Mouse (Mus musculus) hindbrain, postnatal 0 days (tissue): ENCODE data around the gene Adamtsl4. TPM values are rescaled to one million over a fixed set of nuclear protein-coding genes. Genes with fewer than 3 reads are reported as not detected.

ENCODE experiments used
- ATAC-seq: fragments of 200-750 bp; cut with Nextera tagmentation; 2 replicates; pipeline ENCODE4 v1.8.0; 2017; ENCODE audit warnings: mild to moderate bottlenecking, moderate TSS enrichment, moderate library complexity
- DNase-seq: peaks from one replicate; pipeline ENCODE4 v3.0.0-alpha.2; 2015; ENCODE audit warnings: low spot score
- H3K27ac ChIP-seq: fragments of 300-500 bp; sonication (generic); 2 replicates; pipeline ENCODE4 v1.5.1; 2014; ENCODE audit warnings: mild to moderate bottlenecking
- H3K27me3 ChIP-seq: fragments of 300-500 bp; sonication (generic); 2 replicates; pipeline ENCODE4 v1.6.1; 2014; ENCODE audit warnings: low read length, mixed read lengths; ENCODE audit not compliant: insufficient read depth
- H3K36me3 ChIP-seq: fragments of 300-500 bp; sonication (generic); 2 replicates; pipeline ENCODE4 v1.6.1; 2014; ENCODE audit warnings: low read length, mixed read lengths; ENCODE audit not compliant: insufficient read depth
- H3K4me1 ChIP-seq: fragments of 300-500 bp; sonication (generic); 2 replicates; pipeline ENCODE4 v1.6.1; 2014; ENCODE audit warnings: antibody characterized with exemption, low read length, mixed read lengths; ENCODE audit not compliant: insufficient read depth
- H3K4me2 ChIP-seq: fragments of 300-500 bp; sonication (generic); 2 replicates; pipeline ENCODE4 v1.6.1; 2014; ENCODE audit warnings: low read depth, mild to moderate bottlenecking, low read length, moderate library complexity, mixed read lengths
- H3K4me3 ChIP-seq: fragments of 300-500 bp; sonication (generic); 2 replicates; pipeline ENCODE4 v1.5.1; 2014; ENCODE audit warnings: low read length
- H3K9ac ChIP-seq: fragments of 300-500 bp; sonication (generic); replicated peaks from 2 replicates; pipeline ENCODE4 v1.6.1; 2014; ENCODE audit warnings: mild to moderate bottlenecking, low read length, moderate library complexity, mixed read lengths
- H3K9me3 ChIP-seq: fragments of 300-500 bp; sonication (generic); 2 replicates; pipeline ENCODE4 v1.6.1; 2016; ENCODE audit warnings: low read length, mixed read lengths
- CTCF ChIP-seq: IDR thresholded peaks from 2 replicates; pipeline ENCODE4 v1.5.1; 2016; ENCODE audit warnings: antibody characterized with exemption, control low read depth, low read depth
- WGBS: fragments of 180-500 bp; shearing (Covaris S2); extraction: QIAGEN DNeasy Blood & Tissue Kit; methylation state at CpG from one replicate; pipeline ENCODE4 v1.1.7; 2014; 5-methylcytosine and 5-hydroxymethylcytosine counted together
- polyA plus RNA-seq: library from polyadenylated mRNA; unstranded; fragments of >200 nt; fragmentation: Nextera tagmentation; extraction: Ambion mirVana; gene quantifications from 2 replicates; pipeline ENCODE4 v1.2.1, GENCODE M21; 2015
- total RNA-seq: library from RNA; depleted of rRNA; stranded (reverse); fragments of >200 nt; gene quantifications from 2 replicates; pipeline ENCODE4 v1.2.3, GENCODE M21; 2014

The Adamtsl4 gene
- total and polyA plus RNA-seq, 2 experiments from 2014 or later: 1.6 to 2.1 TPM

DNA sequence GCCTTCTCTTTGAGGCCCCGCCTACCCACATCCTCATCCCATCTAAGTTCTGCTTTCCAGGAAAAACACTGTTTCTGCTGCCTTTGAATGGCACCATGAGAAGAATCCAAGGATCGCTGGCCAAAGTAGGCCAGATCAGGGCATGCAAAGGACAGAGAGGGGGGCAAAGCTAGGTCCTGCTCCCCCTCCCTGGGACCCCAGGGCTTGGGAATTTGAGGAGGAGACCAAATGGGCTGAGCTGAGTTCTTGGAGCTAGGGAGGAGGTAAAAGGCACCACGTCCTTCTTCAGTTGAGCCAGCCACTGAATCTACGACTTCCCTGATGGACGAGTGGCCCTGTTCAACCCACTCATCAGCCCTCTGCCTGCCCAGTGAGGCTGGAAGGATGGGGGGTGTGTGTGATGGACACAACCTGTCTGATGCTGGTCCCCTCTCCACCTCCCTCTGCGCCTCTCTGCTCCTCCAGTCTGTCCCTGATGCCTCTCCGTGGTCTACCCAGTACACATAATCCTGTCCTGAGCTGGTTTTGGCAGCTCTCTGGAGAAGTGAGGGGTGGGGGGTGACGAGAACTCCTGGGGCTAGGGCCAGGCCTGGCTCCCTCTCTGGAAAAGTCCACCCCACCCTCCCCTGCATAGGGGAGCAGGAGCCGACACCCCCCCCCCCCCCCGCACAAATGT is 1.1 kb downstream of the Adamtsl4 start:
- Histone ChIP-seq H3K36me3 (no peaks in the 10 kb centered on the region), H3K27me3 (no peaks in the 10 kb centered on the region), H3K27ac (peak overlapping the region; percentile 11; the same call in 1 of the 2 replicates), H3K4me1 (peaks cover 11% of the 10 kb centered on the region; the same call in 1 of the 2 replicates), H3K4me3 (no peak overlapping the region), H3K9me3 (no peaks in the 10 kb centered on the region), H3K4me2 (peak overlapping the region; percentile 87), H3K9ac (no peak overlapping the region)
- ATAC-seq: 0 out of 2 replicates have a peak, but pooled peaks have one; percentile 15
- no peak for DNase-seq
- 51% methylated on average over 10 of the region's 10 CpGs for WGBS
- no peak for TF ChIP-seq CTCF

DNA sequence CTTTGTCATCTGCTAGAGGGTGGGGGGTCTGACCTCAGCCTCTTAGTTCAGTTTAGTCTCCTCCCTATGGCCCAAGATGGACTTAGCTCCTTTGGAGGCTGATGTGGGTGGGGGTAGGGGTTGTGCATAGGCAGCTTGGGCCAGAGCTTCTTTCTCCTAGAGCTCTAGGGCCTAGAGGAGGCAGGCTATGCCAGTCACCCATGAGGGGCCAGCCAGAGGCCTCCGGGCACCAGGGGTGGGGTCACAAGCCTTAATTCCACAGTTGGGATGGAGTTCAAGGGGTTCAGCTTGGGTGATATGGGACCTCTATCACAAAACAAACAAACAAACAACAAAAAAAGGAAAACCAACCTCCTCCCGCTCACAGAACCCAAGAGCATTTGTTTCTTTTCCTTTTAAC is 2.0 kb downstream of the Adamtsl4 start:
- no peak overlapping the region for H3K4me3 ChIP-seq
- H3K9ac ChIP-seq: no peak overlapping the region
- no peak overlapping the region for H3K4me2 ChIP-seq
- WGBS: 83% methylated on average over 2 of the region's 2 CpGs
- DNase-seq: no peak
- no peaks in the 10 kb centered on the region for H3K9me3 ChIP-seq
- no peak for ATAC-seq
- H3K27me3 ChIP-seq: no peaks in the 10 kb centered on the region
- H3K36me3 ChIP-seq: no peaks in the 10 kb centered on the region
- H3K4me1 ChIP-seq: peaks cover 11% of the 10 kb centered on the region; the same call in 1 of the 2 replicates
- no peak for TF ChIP-seq CTCF
- H3K27ac ChIP-seq: no peak overlapping the region

DNA sequence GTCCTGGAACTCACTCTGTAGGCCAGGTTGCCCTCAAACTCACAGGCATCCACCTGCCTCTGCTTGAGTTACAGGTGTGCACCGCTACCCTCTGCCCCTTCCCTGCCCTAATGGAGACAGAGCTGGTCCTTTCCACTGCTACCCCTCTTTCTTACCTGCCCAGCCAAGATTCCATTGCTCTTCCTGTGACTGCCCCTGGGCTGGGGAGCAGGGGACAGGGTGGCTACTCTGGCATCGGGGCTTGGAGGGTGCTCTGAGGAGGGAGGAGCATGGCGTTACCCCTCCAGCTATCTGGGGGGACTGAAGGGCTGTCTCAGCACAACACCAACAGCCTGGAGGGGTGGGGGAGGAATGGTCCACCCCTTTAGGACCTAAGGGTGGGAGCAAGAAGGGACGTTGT is 2.4 kb downstream of the Adamtsl4 start:
- ATAC-seq (no peak), DNase-seq (no peak)
- H3K9me3 ChIP-seq: no peaks in the 10 kb centered on the region
- H3K27ac ChIP-seq: no peak overlapping the region
- no peaks in the 10 kb centered on the region for H3K36me3 ChIP-seq
- no peak overlapping the region for H3K4me3 ChIP-seq
- no peak overlapping the region for H3K4me2 ChIP-seq
- WGBS: 87% methylated on average over 4 of the region's 4 CpGs
- TF ChIP-seq CTCF: no peak
- H3K27me3 ChIP-seq: no peaks in the 10 kb centered on the region
- no peak overlapping the region for H3K9ac ChIP-seq
- peaks cover 11% of the 10 kb centered on the region; the same call in 1 of the 2 replicates for H3K4me1 ChIP-seq

GRCm38 (mm10) chr3:95684846-95685245 is 2.9 kb downstream of the Adamtsl4 start:
- H3K36me3 ChIP-seq: no peaks in the 10 kb centered on the region
- TF ChIP-seq CTCF: no peak
- no peaks in the 10 kb centered on the region for H3K9me3 ChIP-seq
- no peak overlapping the region for H3K4me3 ChIP-seq
- H3K27ac ChIP-seq: no peak overlapping the region
- no peak overlapping the region for H3K4me2 ChIP-seq
- ATAC-seq (no peak), DNase-seq (no peak)
- H3K4me1 ChIP-seq: peaks cover 11% of the 10 kb centered on the region; the same call in 1 of the 2 replicates
- no peak overlapping the region for H3K9ac ChIP-seq
- WGBS: 72% methylated on average over 6 of the region's 8 CpGs
- no peaks in the 10 kb centered on the region for H3K27me3 ChIP-seq

GRCm38 (mm10) chr3:95682878-95683277 is 4.8 kb downstream of the Adamtsl4 start:
- no peak for TF ChIP-seq CTCF
- ATAC-seq (no peak), DNase-seq (no peak)
- H3K4me2 ChIP-seq: no peak overlapping the region
- H3K4me1 ChIP-seq: peaks cover 8% of the 10 kb centered on the region; the same call in 1 of the 2 replicates
- H3K27me3 ChIP-seq: no peaks in the 10 kb centered on the region
- H3K27ac ChIP-seq: no peak overlapping the region
- no peak overlapping the region for H3K4me3 ChIP-seq
- H3K36me3 ChIP-seq: no peaks in the 10 kb centered on the region
- no peaks in the 10 kb centered on the region for H3K9me3 ChIP-seq
- no peak overlapping the region for H3K9ac ChIP-seq
- WGBS: 68% methylated on average over 5 of the region's 5 CpGs

DNA sequence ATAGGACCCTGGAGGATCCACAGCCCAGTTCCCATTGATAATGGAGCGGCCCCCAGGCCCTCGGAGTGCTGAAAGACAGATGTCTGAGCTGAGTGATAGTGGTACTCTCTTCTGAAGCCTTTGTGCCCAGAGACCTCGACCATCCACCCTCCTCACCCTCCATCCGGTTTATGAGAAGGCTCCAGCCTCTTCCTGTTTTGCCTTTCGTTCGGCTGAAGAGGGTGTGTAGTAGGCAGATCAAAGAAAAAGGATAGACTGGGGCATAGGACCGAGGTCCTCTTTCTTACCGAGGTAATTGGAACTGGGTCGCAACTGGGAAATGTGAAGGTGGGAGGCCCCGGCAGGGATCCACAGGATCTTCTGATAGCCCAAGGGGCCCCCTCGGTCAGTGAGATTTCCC is 6.4 kb downstream of the Adamtsl4 start:
- no peak overlapping the region for H3K4me3 ChIP-seq
- DNase-seq (no peak), ATAC-seq (no peak)
- no peak overlapping the region for H3K4me2 ChIP-seq
- 65% methylated on average over 11 of the region's 11 CpGs for WGBS
- H3K9ac ChIP-seq: no peak overlapping the region
- TF ChIP-seq CTCF: no peak
- no peak overlapping the region for H3K27ac ChIP-seq
- H3K9me3 ChIP-seq: no peaks in the 10 kb centered on the region
- H3K27me3 ChIP-seq: no peaks in the 10 kb centered on the region
- H3K4me1 ChIP-seq: no peaks in the 10 kb centered on the region
- H3K36me3 ChIP-seq: no peaks in the 10 kb centered on the region

DNA sequence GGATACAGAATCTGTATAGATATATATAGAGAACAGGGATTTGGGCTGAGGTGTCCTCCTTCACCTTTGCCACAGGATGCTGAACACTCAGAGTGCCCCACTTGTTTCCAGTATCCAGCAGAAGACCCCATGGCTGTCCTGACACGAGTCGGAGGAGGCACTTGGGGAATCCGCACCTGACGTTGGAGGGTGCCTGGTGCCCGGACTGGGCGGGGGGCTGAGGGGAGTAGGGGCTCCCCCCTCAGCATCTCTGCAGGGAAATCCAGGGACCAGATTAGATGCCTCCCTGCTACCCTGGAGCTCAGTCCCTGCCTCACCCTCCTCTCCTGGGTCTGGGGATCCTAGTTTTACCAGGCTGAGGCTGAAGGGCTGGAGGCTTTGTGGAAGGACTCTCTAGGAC is 7.0 kb downstream of the Adamtsl4 start:
- ATAC-seq (no peak), DNase-seq (no peak)
- Histone ChIP-seq H3K4me3 (no peak overlapping the region), H3K36me3 (no peaks in the 10 kb centered on the region), H3K4me2 (no peak overlapping the region), H3K27me3 (no peaks in the 10 kb centered on the region), H3K9me3 (no peaks in the 10 kb centered on the region), H3K4me1 (no peaks in the 10 kb centered on the region), H3K9ac (no peak overlapping the region), H3K27ac (no peak overlapping the region)
- no peak for TF ChIP-seq CTCF
- 87% methylated on average over 6 of the region's 6 CpGs for WGBS
